Mouse (Mus musculus) lung, embryonic 16.5 days (tissue): ENCODE measurements around the gene Ubxn11. TPM values are rescaled to one million over a fixed set of nuclear protein-coding genes. Genes with fewer than 3 reads are reported as not detected.

ENCODE experiments used
- ATAC-seq: fragments of 200-750 bp; cut with Nextera tagmentation; 2 replicates; pipeline ENCODE4 v1.8.0; 2017; ENCODE audit warnings: low read depth, mild to moderate bottlenecking, moderate library complexity
- H3K27ac ChIP-seq: fragments of 300-500 bp; sonication (generic); 2 replicates; pipeline ENCODE4 v1.5.1; 2014; ENCODE audit warnings: mild to moderate bottlenecking, control low read depth, low read length
- H3K27me3 ChIP-seq: fragments of 300-500 bp; sonication (generic); 2 replicates; pipeline ENCODE4 v1.6.1; 2014; ENCODE audit warnings: low read depth, low read length, mixed read lengths; ENCODE audit not compliant: control insufficient read depth, insufficient read depth
- H3K36me3 ChIP-seq: fragments of 300-500 bp; sonication (generic); 2 replicates; pipeline ENCODE4 v1.6.1; 2014; ENCODE audit warnings: low read length; ENCODE audit not compliant: control insufficient read depth, insufficient read depth
- H3K4me1 ChIP-seq: fragments of 300-500 bp; sonication (generic); replicated peaks from 2 replicates; pipeline ENCODE4 v1.6.1; 2014; ENCODE audit warnings: low read length, mixed read lengths; ENCODE audit not compliant: control insufficient read depth, insufficient read depth
- H3K4me2 ChIP-seq: fragments of 300-500 bp; sonication (generic); 2 replicates; pipeline ENCODE4 v1.6.1; 2014; ENCODE audit warnings: low read depth, low read length, control low read depth
- H3K4me3 ChIP-seq: fragments of 300-500 bp; sonication (generic); 2 replicates; pipeline ENCODE4 v1.5.1; 2014; ENCODE audit warnings: mild to moderate bottlenecking, low read length, control low read depth
- H3K9ac ChIP-seq: fragments of 300-500 bp; sonication (generic); 2 replicates; pipeline ENCODE4 v1.6.1; 2014; ENCODE audit warnings: low read length, control low read depth
- H3K9me3 ChIP-seq: fragments of 300-500 bp; sonication (generic); 2 replicates; pipeline ENCODE4 v1.6.1; 2016; ENCODE audit warnings: low read length; ENCODE audit not compliant: control insufficient read depth
- WGBS: fragments of 180-500 bp; shearing (Covaris S2); extraction: QIAGEN DNeasy Blood & Tissue Kit; methylation state at CpG from one replicate; pipeline ENCODE4 v1.1.7; 2014; 5-methylcytosine and 5-hydroxymethylcytosine counted together
- polyA plus RNA-seq: library from polyadenylated mRNA; unstranded; fragments of >200 nt; fragmentation: Nextera tagmentation; extraction: Ambion mirVana; gene quantifications from 2 replicates; pipeline ENCODE4 v1.2.1, GENCODE M21; 2015

Ubxn11 gene
- polyA plus RNA-seq, 1 experiment from 2014 or later: 14.9 TPM

- peak; percentile 78 for ATAC-seq
- peak overlapping the region; percentile 35 for H3K4me3 ChIP-seq
Observed at GRCm38 (mm10) chr4:134065431-134066004, 36.9 kb upstream of the Ubxn11 start.

GRCm38 (mm10) chr4:134067383-134067782 is 35.0 kb upstream of the Ubxn11 start:
- Histone ChIP-seq H3K27me3 (no peaks in the 10 kb centered on the region), H3K9ac (no peak overlapping the region), H3K27ac (no peak overlapping the region), H3K36me3 (no peaks in the 10 kb centered on the region), H3K9me3 (no peaks in the 10 kb centered on the region), H3K4me1 (peaks cover 2% of the 10 kb centered on the region; the same call in 1 of the 2 replicates), H3K4me3 (no peak overlapping the region), H3K4me2 (no peak overlapping the region)
- 74% methylated on average over 8 of the region's 8 CpGs for WGBS
- ATAC-seq: no peak

More at GRCm38 (mm10) chr4:134065431-134066004, 36.9 kb upstream of the Ubxn11 start:
- Histone ChIP-seq H3K9ac (peak overlapping the region; percentile 35; the same call in 1 of the 2 replicates), H3K9me3 (no peaks in the 10 kb centered on the region), H3K27ac (no peak overlapping the region), H3K27me3 (no peaks in the 10 kb centered on the region), H3K36me3 (no peaks in the 10 kb centered on the region), H3K4me2 (peak overlapping the region; percentile 51), H3K4me1 (peaks cover 2% of the 10 kb centered on the region; the same call in 1 of the 2 replicates)
- WGBS: 15% methylated on average over 23 of the region's 23 CpGs

- H3K36me3 ChIP-seq: no peaks in the 10 kb centered on the region
- H3K27ac ChIP-seq: no peak overlapping the region
- WGBS: 72% methylated on average over 7 of the region's 7 CpGs
- H3K4me1 ChIP-seq: peaks cover 2% of the 10 kb centered on the region; the same call in 1 of the 2 replicates
- H3K4me2 ChIP-seq: no peak overlapping the region
- H3K27me3 ChIP-seq: no peaks in the 10 kb centered on the region
- H3K4me3 ChIP-seq: no peak overlapping the region
- no peak overlapping the region for H3K9ac ChIP-seq
- ATAC-seq: peak; percentile 43
- no peaks in the 10 kb centered on the region for H3K9me3 ChIP-seq
Observed at GRCm38 (mm10) chr4:134067833-134068544, 34.4 kb upstream of the Ubxn11 start.

GRCm38 (mm10) chr4:134068793-134069580 is 33.4 kb upstream of the Ubxn11 start:
- peaks cover 2% of the 10 kb centered on the region; the same call in 1 of the 2 replicates for H3K4me1 ChIP-seq
- no peak overlapping the region for H3K9ac ChIP-seq
- no peak overlapping the region for H3K4me2 ChIP-seq
- H3K4me3 ChIP-seq: no peak overlapping the region
- no peaks in the 10 kb centered on the region for H3K27me3 ChIP-seq
- no peaks in the 10 kb centered on the region for H3K9me3 ChIP-seq
- WGBS: 85% methylated on average over 4 of the region's 4 CpGs
- no peak for ATAC-seq
- H3K36me3 ChIP-seq: no peaks in the 10 kb centered on the region
- H3K27ac ChIP-seq: no peak overlapping the region

DNA sequence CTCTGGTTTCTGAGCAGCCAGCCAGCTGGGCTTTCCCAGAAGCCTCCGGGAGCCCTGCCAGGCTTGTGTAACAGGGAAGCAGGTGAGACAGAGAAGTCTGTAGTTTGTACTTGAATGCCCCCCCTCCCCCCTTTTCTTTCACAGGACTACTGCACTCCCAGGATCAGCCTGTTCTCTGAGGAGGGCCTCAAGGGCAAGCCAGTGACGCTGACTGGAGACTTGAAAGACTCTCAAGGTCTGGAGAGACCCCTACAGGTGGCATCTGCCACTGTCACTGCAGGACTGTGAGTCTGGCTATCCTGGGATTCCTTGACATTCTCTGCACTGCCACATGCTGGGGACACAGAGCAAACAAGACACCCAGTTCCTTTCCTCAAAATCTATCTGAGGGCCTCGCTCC is 23.7 kb upstream of the Ubxn11 start:
- peaks cover 7% of the 10 kb centered on the region; the same call in 1 of the 2 replicates for H3K4me1 ChIP-seq
- no peak overlapping the region for H3K9ac ChIP-seq
- no peak overlapping the region for H3K4me3 ChIP-seq
- H3K9me3 ChIP-seq: no peaks in the 10 kb centered on the region
- no peak overlapping the region for H3K4me2 ChIP-seq
- no peak overlapping the region for H3K27ac ChIP-seq
- WGBS: 6% methylated on average over 3 of the region's 3 CpGs
- ATAC-seq: peak; percentile 48
- H3K36me3 ChIP-seq: no peaks in the 10 kb centered on the region
- no peaks in the 10 kb centered on the region for H3K27me3 ChIP-seq

DNA sequence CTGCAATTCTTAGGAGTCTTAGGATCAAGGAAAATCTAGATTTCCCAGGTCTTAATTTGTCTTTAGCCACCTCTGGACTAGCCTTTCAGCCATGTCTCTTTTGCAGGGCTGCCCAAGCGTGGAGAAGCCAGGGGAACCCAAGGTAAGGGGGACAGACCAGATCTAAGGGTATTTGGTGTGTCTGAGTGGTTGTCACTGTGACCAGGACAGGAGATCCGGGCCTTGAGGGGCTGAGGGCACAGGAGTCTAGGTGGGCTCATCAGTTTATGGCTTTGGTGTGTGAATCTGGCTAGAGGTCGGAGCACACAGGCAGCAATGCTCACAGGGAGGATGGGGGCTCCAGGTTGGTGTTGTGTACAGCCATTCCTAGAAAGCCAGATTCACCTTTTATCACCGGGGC is 21.7 kb upstream of the Ubxn11 start:
- no peak for ATAC-seq

GRCm38 (mm10) chr4:134081730-134082386 is 20.5 kb upstream of the Ubxn11 start:
- Histone ChIP-seq H3K27me3 (no peaks in the 10 kb centered on the region), H3K4me2 (peak overlapping the region; percentile 57)
- 0% methylated on average over 41 of the region's 41 CpGs for WGBS

More for the DNA sequence above, 21.7 kb upstream of the Ubxn11 start:
- H3K4me3 ChIP-seq: no peak overlapping the region
- peaks cover 7% of the 10 kb centered on the region; the same call in 1 of the 2 replicates for H3K4me1 ChIP-seq
- WGBS: 77% methylated on average over 4 of the region's 4 CpGs
- H3K4me2 ChIP-seq: no peak overlapping the region
- H3K27ac ChIP-seq: no peak overlapping the region
- no peak overlapping the region for H3K9ac ChIP-seq
- no peaks in the 10 kb centered on the region for H3K36me3 ChIP-seq
- H3K27me3 ChIP-seq: no peaks in the 10 kb centered on the region
- no peaks in the 10 kb centered on the region for H3K9me3 ChIP-seq

GRCm38 (mm10) chr4:134082460-134082859 is 19.9 kb upstream of the Ubxn11 start:
- Histone ChIP-seq H3K4me1 (peaks cover 7% of the 10 kb centered on the region; the same call in 1 of the 2 replicates), H3K4me2 (peak overlapping the region; percentile 57), H3K36me3 (no peaks in the 10 kb centered on the region), H3K9me3 (no peaks in the 10 kb centered on the region), H3K4me3 (peak overlapping the region; percentile 41), H3K27ac (no peak overlapping the region), H3K9ac (peak overlapping the region; percentile 21; the same call in 1 of the 2 replicates), H3K27me3 (no peaks in the 10 kb centered on the region)
- ATAC-seq: no peak
- WGBS: 10% methylated on average over 7 of the region's 7 CpGs

More at GRCm38 (mm10) chr4:134081730-134082386, 20.5 kb upstream of the Ubxn11 start:
- H3K27ac ChIP-seq: no peak overlapping the region
- H3K9ac ChIP-seq: peak overlapping the region; percentile 21
- peaks cover 7% of the 10 kb centered on the region; the same call in 1 of the 2 replicates for H3K4me1 ChIP-seq
- no peaks in the 10 kb centered on the region for H3K9me3 ChIP-seq
- H3K36me3 ChIP-seq: no peaks in the 10 kb centered on the region
- ATAC-seq: peak; percentile 90
- H3K4me3 ChIP-seq: peak overlapping the region; percentile 41
